Mouse (Mus musculus) small intestine, adult 2 months (tissue): ENCODE measurements around the gene Fignl1.

Experiments used
- CTCF ChIP-seq: fragments of 200-500 bp; IDR thresholded peaks from 2 replicates; pipeline ENCODE4 v1.5.1; 2012; ENCODE audit warnings: low read depth, mild to moderate bottlenecking, control low read depth, inconsistent platforms, low read length, moderate library complexity, mixed read lengths; ENCODE audit not compliant: insufficient replicate concordance, insufficient read length; ENCODE audit errors: extremely low read depth
- POLR2A ChIP-seq: fragments of 200-500 bp; IDR thresholded peaks from 2 replicates; pipeline ENCODE4 v1.6.1; 2012; ENCODE audit warnings: low read depth, mild to moderate bottlenecking, control low read depth, inconsistent platforms, low read length, moderate library complexity

- no peak for TF ChIP-seq CTCF
- TF ChIP-seq POLR2A, result no peak
Measured at GRCm38 (mm10) chr11:11777796-11778195, 31.0 kb downstream of the Fignl1 start.
